Mouse (Mus musculus) hindbrain, embryonic 16.5 days (tissue): ENCODE measurements around the gene Sbp. TPM values are rescaled to one million over a fixed set of nuclear protein-coding genes. Genes with fewer than 3 reads are reported as not detected.
A peak's percentile ranks its signal among the peaks of the same experiment; 100 is the strongest.

Experiments used
- ATAC-seq: fragments of 200-750 bp; cut with Nextera tagmentation; 2 replicates; pipeline ENCODE4 v1.8.0; 2017; ENCODE audit warnings: moderate TSS enrichment, moderate library complexity
- H3K27ac ChIP-seq: fragments of 300-500 bp; sonication (generic); 2 replicates; pipeline ENCODE4 v1.5.1; 2014; ENCODE audit warnings: low read depth, mild to moderate bottlenecking, control low read depth, low read length, moderate library complexity
- H3K27me3 ChIP-seq: fragments of 300-500 bp; sonication (generic); replicated peaks from 2 replicates; pipeline ENCODE4 v1.6.1; 2014; ENCODE audit warnings: low read length; ENCODE audit not compliant: control insufficient read depth, insufficient read depth
- H3K36me3 ChIP-seq: fragments of 300-500 bp; sonication (generic); 2 replicates; pipeline ENCODE4 v1.6.1; 2014; ENCODE audit warnings: mild to moderate bottlenecking, low read length, moderate library complexity, mixed read lengths; ENCODE audit not compliant: control insufficient read depth, insufficient read depth
- H3K4me1 ChIP-seq: fragments of 300-500 bp; sonication (generic); 2 replicates; pipeline ENCODE4 v1.6.1; 2014; ENCODE audit warnings: low read depth, low read length; ENCODE audit not compliant: control insufficient read depth, insufficient read depth
- H3K4me2 ChIP-seq: fragments of 300-500 bp; sonication (generic); 2 replicates; pipeline ENCODE4 v1.6.1; 2014; ENCODE audit warnings: mild to moderate bottlenecking, low read length, control low read depth, moderate library complexity
- H3K4me3 ChIP-seq: fragments of 300-500 bp; sonication (generic); 2 replicates; pipeline ENCODE4 v1.5.1; 2014; ENCODE audit warnings: mild to moderate bottlenecking, low read length, control low read depth, moderate library complexity
- H3K9ac ChIP-seq: fragments of 300-500 bp; sonication (generic); 2 replicates; pipeline ENCODE4 v1.6.1; 2014; ENCODE audit warnings: low read depth, mild to moderate bottlenecking, control low read depth, low read length, moderate library complexity
- H3K9me3 ChIP-seq: fragments of 300-500 bp; sonication (generic); 2 replicates; pipeline ENCODE4 v1.6.1; 2014; ENCODE audit warnings: mild to moderate bottlenecking, low read length, moderate library complexity; ENCODE audit not compliant: control insufficient read depth
- WGBS: fragments of 180-500 bp; shearing (Covaris S2); extraction: QIAGEN DNeasy Blood & Tissue Kit; methylation state at CpG from one replicate; pipeline ENCODE4 v1.1.7; 2014; 5-methylcytosine and 5-hydroxymethylcytosine counted together
- polyA plus RNA-seq: library from polyadenylated mRNA; unstranded; fragments of >200 nt; fragmentation: Nextera tagmentation; extraction: Ambion mirVana; gene quantifications from 2 replicates; pipeline ENCODE4 v1.2.1, GENCODE M21; 2015

Gene Sbp
- polyA plus RNA-seq, 1 experiment from 2014 or later = not detected

DNA sequence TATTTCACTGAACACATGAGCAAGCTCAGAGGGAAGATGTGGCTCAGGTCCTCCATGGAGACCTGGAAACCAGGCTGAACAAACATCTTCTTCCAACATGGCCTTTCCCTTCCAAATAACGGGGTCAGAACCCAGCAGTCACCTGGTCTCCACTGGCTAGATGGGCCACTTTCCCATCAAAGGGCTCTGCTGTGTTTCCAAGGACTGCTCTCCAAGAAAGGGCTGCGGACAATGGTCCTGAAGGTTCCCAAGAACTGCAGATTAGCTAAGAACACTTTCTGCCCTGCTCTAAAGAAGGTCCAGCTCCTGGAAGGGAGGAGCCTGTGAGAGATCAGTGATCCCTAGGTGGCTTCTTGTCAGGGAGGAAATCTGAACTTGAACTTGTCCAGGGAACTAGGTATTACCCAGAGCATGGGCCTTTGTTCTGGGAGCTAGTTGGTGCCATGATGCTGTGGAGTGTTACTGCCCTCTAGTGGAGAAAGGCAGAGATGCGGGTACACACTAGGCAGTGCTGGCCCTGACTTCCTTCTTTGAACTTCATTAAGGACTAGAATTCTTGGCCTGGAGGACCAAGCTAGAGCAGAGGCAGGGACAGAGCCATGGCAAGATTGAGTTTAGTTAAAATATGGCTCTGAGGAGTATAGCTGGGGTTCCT, 18.7 kb downstream of the Sbp start:
- H3K4me1 ChIP-seq = no peaks in the 10 kb centered on the region
- 0 out of 2 replicates have a peak, but pooled peaks cover 2% of the 10 kb centered on the region for H3K27me3 ChIP-seq
- no peaks in the 10 kb centered on the region for H3K36me3 ChIP-seq
- no peaks in the 10 kb centered on the region for H3K9me3 ChIP-seq
- H3K4me2 ChIP-seq = no peak overlapping the region
- ATAC-seq = peak; percentile 98
- no peak overlapping the region for H3K27ac ChIP-seq
- H3K4me3 ChIP-seq = no peak overlapping the region
- WGBS = 41% methylated on average over 3 of the region's 3 CpGs
- H3K9ac ChIP-seq = no peak overlapping the region

DNA sequence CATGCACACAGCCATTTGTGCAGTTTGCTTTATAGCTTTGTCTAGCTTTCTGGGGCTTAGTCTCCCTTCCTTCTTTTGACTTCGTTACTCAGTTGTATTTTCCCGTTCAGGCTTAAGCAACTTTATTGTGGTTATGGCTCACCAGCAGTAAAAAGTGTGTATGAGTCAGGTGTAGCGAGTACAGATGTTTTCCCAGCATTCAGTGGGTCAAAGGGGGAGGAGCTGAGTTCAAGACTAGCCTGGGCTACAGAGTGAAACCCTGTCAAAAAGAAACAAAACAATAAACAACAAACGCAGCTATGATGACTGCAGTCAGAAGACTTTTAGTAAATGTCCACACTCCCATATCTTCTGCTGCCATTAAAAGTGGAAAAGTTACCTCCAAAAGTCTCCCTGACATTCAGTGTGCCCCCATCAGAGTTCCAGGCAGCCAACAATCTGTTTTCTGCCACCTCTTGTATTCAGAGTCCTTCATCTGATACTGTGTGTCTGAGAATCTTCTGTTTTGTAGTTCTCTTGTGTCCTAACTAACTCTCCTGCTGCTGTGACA, 20.2 kb downstream of the Sbp start:
- H3K4me3 ChIP-seq = no peak overlapping the region
- H3K9ac ChIP-seq = no peak overlapping the region
- H3K9me3 ChIP-seq = no peaks in the 10 kb centered on the region
- H3K27me3 ChIP-seq = 0 out of 2 replicates have a peak, but pooled peaks cover 2% of the 10 kb centered on the region
- no peak overlapping the region for H3K4me2 ChIP-seq
- no peak for ATAC-seq
- no peaks in the 10 kb centered on the region for H3K36me3 ChIP-seq
- WGBS = 58% methylated on average over 4 of the region's 4 CpGs
- H3K4me1 ChIP-seq = no peaks in the 10 kb centered on the region
- no peak overlapping the region for H3K27ac ChIP-seq

DNA sequence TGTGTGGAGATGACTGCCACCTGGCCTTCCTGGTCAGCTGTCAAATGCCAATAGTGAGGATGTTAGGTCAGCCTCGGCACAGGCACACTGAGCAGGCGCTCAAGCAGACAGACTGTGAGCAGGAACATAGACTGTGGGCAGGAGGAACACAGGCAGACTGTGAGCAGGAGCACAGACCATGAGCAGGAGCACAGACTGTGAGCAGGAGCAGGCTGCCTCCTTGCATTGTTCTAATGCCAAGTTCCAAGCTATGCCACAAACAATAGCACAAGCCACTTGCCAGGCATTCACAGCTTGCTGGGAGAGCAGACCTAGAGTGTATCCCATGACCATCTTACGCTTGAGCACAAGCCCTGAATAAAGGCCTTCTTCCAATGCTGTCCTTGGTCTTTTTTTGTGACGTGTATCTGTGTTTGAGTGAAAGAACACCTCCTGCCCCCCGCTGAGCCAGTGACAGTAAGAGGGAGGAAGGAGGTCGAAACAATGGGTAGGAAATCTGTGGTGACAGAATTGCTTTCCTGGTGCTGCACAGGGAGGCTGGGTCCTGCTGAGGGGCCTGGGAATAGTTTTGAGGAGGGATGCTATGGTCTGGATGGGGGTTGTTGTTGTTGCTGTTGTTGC, 24.4 kb downstream of the Sbp start:
- Histone ChIP-seq H3K4me3 (no peak overlapping the region), H3K9me3 (no peaks in the 10 kb centered on the region), H3K36me3 (no peaks in the 10 kb centered on the region), H3K27ac (no peak overlapping the region), H3K4me1 (no peaks in the 10 kb centered on the region), H3K4me2 (no peak overlapping the region), H3K27me3 (0 out of 2 replicates have a peak, but pooled peaks cover 2% of the 10 kb centered on the region), H3K9ac (no peak overlapping the region)
- ATAC-seq = no peak
- WGBS = 30% methylated on average over 6 of the region's 6 CpGs

DNA sequence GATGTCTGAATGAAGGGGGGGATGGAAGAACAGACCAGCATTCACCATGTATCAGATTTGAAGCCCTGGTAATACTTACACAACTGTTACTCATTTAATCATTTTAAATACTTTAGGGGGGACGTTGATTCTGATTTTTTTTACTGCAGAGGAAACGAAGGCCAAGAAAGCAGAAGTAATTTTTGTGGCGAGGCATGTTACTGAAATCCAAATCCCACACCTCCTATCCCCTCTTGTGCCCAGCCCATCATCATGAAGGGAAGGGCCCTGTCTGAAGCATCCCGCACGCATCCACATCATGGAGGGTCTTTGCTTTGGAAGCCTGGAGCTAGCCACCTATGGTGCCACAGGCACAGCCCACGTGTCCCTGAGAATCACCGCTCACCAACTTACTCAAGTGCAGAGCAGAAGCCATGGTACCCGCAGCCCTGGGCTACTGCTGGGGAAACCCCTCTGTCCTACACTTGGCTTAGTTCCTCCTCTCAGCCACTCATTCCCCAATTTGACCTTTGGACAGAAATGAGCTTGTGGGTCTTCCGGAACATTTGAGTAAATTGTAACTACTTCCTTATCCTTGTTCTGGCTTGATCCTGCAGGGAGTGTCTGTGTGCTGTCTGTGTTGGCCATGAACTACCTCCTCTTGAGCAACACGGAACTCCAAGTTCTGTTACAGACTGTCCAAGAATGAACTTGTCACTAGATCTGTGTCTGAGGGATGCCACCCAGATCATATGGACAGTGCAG, 25.4 kb downstream of the Sbp start:
- H3K9me3 ChIP-seq = no peaks in the 10 kb centered on the region
- WGBS = 90% methylated on average over 10 of the region's 10 CpGs
- no peaks in the 10 kb centered on the region for H3K4me1 ChIP-seq
- 0 out of 2 replicates have a peak, but pooled peaks cover 2% of the 10 kb centered on the region for H3K27me3 ChIP-seq
- no peak overlapping the region for H3K27ac ChIP-seq
- H3K9ac ChIP-seq = no peak overlapping the region
- no peak for ATAC-seq
- H3K4me3 ChIP-seq = no peak overlapping the region
- H3K4me2 ChIP-seq = no peak overlapping the region
- H3K36me3 ChIP-seq = no peaks in the 10 kb centered on the region

DNA sequence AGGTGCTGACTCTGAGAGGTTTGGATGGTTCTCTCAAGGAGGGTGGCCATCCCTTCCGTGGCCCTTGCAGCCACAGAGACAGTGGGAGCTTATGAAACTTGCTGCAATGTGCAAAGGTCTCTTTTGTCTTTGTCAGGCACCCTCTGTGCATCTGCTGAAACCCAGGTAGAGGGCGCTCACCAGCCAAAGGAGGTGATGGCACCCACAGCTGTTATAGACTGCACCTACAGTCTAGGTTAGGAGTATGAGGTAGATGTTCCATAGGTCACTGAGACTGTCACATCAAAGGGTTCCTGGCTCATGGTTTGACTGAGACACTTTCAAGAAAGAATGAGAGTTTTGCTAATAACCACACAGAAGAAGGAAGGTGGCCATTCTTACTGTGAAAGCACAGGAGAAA, 27.3 kb downstream of the Sbp start:
- Histone ChIP-seq H3K9ac (no peak overlapping the region), H3K4me3 (no peak overlapping the region), H3K27ac (no peak overlapping the region), H3K36me3 (no peaks in the 10 kb centered on the region), H3K9me3 (no peaks in the 10 kb centered on the region), H3K4me1 (no peaks in the 10 kb centered on the region), H3K4me2 (no peak overlapping the region), H3K27me3 (no peaks in the 10 kb centered on the region)
- WGBS = 47% methylated on average over 2 of the region's 2 CpGs
- no peak for ATAC-seq

DNA sequence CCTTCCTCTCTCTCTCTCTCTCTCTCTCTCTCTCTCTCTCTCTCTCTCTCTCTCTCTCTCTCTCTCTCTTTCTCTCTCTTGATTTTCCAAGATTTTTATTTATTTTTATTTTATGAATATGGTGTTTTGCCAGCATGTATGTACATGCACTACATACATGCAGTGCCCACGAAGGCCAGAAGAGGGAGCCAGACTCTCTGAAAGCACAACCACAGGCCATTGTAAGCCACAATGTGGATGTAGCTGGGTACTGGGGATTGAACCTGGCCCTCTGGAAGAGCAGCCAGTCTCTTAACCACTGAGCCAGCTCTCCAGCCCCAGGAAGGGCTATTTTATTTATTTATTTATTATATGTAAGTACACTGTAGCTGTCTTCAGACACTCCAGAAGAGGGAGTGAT, 27.8 kb downstream of the Sbp start:
- ATAC-seq = no peak
- WGBS = 0% methylated on average over 1 of the region's 1 CpGs
- Histone ChIP-seq H3K27ac (no peak overlapping the region), H3K4me2 (no peak overlapping the region), H3K27me3 (no peaks in the 10 kb centered on the region), H3K9me3 (no peaks in the 10 kb centered on the region), H3K9ac (no peak overlapping the region), H3K36me3 (no peaks in the 10 kb centered on the region), H3K4me1 (no peaks in the 10 kb centered on the region), H3K4me3 (no peak overlapping the region)

DNA sequence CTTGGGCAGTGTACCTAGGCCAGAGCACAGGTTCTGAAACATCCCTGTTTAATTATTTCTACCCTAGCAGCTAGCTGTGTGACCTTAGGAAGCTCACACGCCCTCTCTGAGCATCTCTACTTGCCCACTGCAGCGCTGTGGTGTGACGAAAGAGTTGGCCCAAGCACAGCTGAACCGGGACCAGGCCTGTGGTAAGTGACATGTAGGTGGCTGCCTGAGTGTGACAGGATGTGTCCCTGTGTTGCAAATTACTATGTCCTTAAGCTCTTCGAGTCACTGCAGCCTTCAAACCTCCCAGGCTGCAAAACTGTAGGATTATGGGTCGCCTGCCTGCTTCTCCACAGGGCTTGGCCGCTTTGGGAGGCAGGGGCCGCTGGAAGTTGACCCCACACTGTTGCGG, 29.8 kb downstream of the Sbp start:
- H3K9me3 ChIP-seq = no peaks in the 10 kb centered on the region
- no peaks in the 10 kb centered on the region for H3K27me3 ChIP-seq
- H3K36me3 ChIP-seq = no peaks in the 10 kb centered on the region
- 88% methylated on average over 9 of the region's 9 CpGs for WGBS
- no peak overlapping the region for H3K9ac ChIP-seq
- no peak for ATAC-seq
- no peak overlapping the region for H3K27ac ChIP-seq
- H3K4me3 ChIP-seq = no peak overlapping the region
- no peaks in the 10 kb centered on the region for H3K4me1 ChIP-seq
- no peak overlapping the region for H3K4me2 ChIP-seq

DNA sequence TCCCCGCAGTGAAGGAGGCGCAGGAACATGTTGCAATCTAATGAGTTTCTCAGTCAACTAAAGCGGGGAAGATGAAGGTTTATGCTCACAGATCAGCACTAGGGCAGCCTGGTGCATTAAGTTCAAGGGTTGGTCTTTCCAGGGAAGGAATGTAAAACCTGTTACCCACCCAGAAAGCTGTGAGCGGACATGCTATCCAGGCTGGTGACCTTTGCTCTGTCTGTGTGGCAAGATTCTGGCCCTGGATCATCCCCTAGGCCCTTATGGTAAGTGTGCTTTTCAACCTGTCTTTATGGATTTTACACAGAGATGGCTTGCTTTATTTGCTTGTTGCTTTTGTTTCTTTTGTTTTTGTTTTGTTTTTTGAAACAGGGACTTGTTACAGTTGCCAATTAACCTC, 35.2 kb downstream of the Sbp start:
- H3K36me3 ChIP-seq = no peaks in the 10 kb centered on the region
- H3K9me3 ChIP-seq = no peaks in the 10 kb centered on the region
- no peaks in the 10 kb centered on the region for H3K4me1 ChIP-seq
- H3K4me2 ChIP-seq = no peak overlapping the region
- H3K27ac ChIP-seq = no peak overlapping the region
- no peak overlapping the region for H3K4me3 ChIP-seq
- H3K9ac ChIP-seq = no peak overlapping the region
- 82% methylated on average over 4 of the region's 4 CpGs for WGBS
- H3K27me3 ChIP-seq = no peaks in the 10 kb centered on the region
- no peak for ATAC-seq

DNA sequence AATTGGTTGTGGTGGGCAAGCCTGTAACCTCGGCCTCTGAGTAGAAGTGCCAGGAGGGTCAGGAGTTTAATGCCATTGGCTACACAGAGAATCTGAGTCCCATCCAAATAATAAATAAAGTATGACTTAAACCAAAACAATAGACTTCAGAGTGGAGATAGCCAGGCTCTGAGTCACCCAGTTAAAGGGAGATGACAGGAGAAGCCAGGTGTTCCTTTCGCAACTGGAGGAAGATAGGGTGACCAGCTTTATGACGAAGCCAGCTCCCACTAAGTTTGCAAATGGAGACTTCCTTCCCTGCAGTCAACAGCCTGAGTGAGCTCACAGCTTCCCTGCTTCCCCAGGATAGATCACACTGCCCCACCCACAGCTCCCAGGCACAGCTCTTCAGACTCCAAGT, 38.0 kb downstream of the Sbp start:
- no peak for ATAC-seq
- H3K36me3 ChIP-seq = no peaks in the 10 kb centered on the region

More for the DNA sequence above, 38.0 kb downstream of the Sbp start:
- no peak overlapping the region for H3K27ac ChIP-seq
- no peaks in the 10 kb centered on the region for H3K9me3 ChIP-seq
- H3K4me2 ChIP-seq = no peak overlapping the region
- H3K9ac ChIP-seq = no peak overlapping the region
- 80% methylated on average over 3 of the region's 3 CpGs for WGBS
- no peaks in the 10 kb centered on the region for H3K4me1 ChIP-seq
- no peaks in the 10 kb centered on the region for H3K27me3 ChIP-seq
- no peak overlapping the region for H3K4me3 ChIP-seq
